Mouse (Mus musculus) lung, postnatal 25 days (tissue): Measurements from ENCODE around the gene Sarm1.
A peak's percentile ranks its signal among the peaks of the same experiment; 100 is the strongest.

ENCODE experiments used
- DNase-seq: peaks from one replicate; pipeline ENCODE4 v3.0.0; 2022; ENCODE audit warnings: low spot score

Sarm1 gene

GRCm38 (mm10) chr11:78463286-78464036 lies 34.1 kb downstream of the Sarm1 start:
- DNase-seq, result no peak

- DNase-seq, result no peak
These were observed 34.9 kb downstream of the Sarm1 start for GRCm38 (mm10) chr11:78462669-78463068.

- DNase-seq, result no peak
These were observed 35.7 kb downstream of the Sarm1 start for GRCm38 (mm10) chr11:78461894-78462293.

DNA sequence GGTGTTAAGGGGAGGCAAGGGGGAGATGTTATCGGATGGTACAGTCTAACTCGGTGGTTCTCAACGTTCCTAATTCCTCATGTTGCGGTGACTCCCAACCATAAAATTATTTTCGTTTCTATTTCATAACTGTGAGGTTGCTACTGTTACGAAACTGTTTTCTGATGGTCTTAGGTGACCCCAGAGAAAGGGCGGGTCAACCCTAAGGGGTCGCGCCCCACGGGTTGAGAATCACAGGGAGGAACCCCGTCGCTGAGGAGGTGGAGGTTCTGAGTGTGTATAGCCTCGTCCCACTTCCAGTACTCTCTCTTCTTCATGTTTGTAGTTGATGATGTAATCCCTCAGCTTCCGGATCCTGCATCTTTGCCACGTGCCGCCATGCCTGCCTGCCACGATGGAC lies 38.8 kb downstream of the Sarm1 start:
- no peak for DNase-seq

- peak; percentile 54 for DNase-seq
These were observed 42.2 kb downstream of the Sarm1 start for GRCm38 (mm10) chr11:78455308-78455707.

- no peak for DNase-seq
These were observed 43.3 kb downstream of the Sarm1 start for GRCm38 (mm10) chr11:78454276-78454675.

- DNase-seq, result peak; percentile 71
These were observed 43.9 kb downstream of the Sarm1 start for GRCm38 (mm10) chr11:78453675-78454074.

- no peak for DNase-seq
These were observed 47.2 kb downstream of the Sarm1 start for GRCm38 (mm10) chr11:78450337-78450736.

GRCm38 (mm10) chr11:78448242-78448641 lies 49.3 kb downstream of the Sarm1 start:
- DNase-seq, result no peak

DNA sequence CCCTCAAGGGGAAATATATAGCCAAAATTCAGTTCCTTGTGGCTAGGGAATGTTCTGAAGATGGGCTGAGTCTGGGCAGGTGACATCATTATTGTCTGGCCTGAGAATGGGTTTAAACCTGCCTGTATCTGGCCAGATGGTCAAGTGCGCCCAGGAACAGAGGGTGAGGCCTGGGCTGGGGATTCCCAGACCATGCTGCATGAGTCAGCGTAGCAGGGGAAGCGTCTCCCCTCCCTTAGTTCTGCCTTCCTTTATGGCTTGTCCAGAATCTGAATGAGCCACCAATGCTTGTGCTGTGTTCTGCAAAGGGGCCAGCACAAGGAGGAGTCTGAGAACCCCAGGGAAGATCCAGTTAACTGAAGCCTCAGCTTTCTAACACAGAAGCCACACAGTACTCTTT lies 50.4 kb downstream of the Sarm1 start:
- no peak for DNase-seq

GRCm38 (mm10) chr11:78443115-78443514 lies 54.4 kb downstream of the Sarm1 start:
- peak; percentile 59 for DNase-seq

DNA sequence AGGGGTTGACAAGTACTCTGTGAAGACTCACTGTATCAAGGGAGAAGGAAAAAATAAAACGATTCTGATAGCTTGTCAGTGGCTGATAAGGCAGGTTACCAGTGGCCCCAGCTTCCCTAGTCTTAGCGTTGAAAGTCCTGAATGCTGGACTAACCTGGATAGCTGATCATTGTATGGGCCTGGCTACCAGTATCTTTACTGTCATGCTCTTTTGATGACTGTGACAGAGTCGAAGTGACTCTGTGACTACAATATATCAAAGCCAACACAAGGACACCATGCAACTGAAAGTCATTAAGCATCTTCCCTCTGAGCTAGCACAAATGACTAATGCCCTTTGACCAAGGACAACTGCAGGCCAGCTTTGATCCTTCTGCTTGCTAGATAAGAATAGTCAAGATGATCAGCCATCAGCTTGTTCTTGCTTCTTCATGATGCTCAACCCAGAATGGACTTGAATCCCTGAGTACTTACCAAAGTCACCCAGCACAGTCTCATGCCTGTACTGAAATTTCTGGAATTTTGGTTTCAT lies 59.1 kb downstream of the Sarm1 start:
- no peak for DNase-seq

GRCm38 (mm10) chr11:78437182-78437581 lies 60.4 kb downstream of the Sarm1 start:
- DNase-seq, result peak; percentile 9

- peak; percentile 50 for DNase-seq
These were observed 61.7 kb downstream of the Sarm1 start for GRCm38 (mm10) chr11:78435776-78436349.

- no peak for DNase-seq
These were observed 63.5 kb downstream of the Sarm1 start for GRCm38 (mm10) chr11:78434052-78434451.

DNA sequence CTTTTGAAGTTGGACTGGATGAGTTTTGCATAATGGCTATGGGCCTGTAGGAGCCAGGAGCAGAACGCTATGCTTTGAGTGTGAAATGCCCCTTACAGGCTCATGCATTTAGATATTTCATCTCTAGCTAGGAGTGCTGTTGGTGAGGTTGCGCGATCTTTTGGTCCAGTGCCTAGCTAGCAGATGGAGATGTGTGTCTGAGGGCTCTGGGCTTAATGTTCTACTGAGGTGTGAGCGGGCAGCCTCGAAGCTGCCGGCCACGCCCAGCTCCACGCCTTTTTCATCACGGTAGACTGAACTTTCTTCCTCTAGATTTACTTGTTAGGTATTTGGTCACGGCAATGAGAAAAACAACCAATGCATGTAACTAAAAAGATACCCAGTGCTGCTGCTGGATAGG lies 66.4 kb downstream of the Sarm1 start:
- DNase-seq, result no peak

- DNase-seq, result no peak
These were observed 67.2 kb downstream of the Sarm1 start for GRCm38 (mm10) chr11:78430195-78430878.

- no peak for DNase-seq
These were observed 69.2 kb downstream of the Sarm1 start for GRCm38 (mm10) chr11:78428309-78428708.

DNA sequence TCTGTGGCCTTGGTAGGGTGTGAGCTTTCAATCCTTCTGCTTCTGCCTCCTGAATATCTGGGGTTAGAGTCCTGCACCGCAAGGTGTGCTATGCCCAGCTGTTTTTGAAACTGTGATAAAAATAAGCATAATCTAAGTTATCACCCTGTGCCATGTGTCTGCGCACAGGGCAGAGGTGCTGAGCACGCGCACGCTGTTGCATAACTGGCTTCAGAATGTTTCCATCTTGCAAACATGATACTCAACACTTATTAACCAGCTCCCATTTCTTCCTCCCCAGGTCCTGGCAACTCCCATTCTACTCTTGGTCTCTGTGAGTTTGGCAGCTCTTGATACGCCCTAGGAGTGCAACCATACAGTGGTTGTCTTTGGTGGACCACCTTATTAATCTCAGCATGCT lies 69.9 kb downstream of the Sarm1 start:
- DNase-seq, result no peak

GRCm38 (mm10) chr11:78425572-78425971 lies 72.0 kb downstream of the Sarm1 start:
- DNase-seq, result no peak

DNA sequence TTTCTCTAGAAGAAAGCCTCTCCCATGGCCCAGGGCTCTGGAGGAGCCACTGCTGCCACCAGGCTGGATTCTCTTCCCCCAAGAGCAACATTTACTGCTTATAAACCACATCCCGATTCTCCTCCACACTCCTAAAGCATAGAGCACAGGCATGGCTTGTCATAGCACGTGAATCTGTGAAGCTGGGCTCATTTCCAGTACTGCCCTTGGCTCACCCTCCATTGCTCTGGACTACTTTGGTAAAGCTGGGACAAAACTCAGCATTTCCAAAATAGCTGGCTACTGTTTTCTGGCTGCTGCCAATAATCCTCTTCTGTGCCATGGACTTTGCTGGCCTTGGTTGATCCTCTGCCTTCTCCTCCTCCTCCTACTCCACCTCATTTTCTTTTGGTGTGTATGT lies 73.2 kb downstream of the Sarm1 start:
- DNase-seq, result no peak
